Mouse (Mus musculus): ENCODE results near the gene Shisa3. TPM values are rescaled to one million over a fixed set of nuclear protein-coding genes. Genes with fewer than 3 reads are reported as not detected.
A peak's percentile ranks its signal among the peaks of the same experiment; 100 is the strongest.

Gene Shisa3
- total RNA-seq, 1 experiment, result 0.76 TPM

GRCm38 (mm10) chr5:67643537-67644255 is 36.0 kb downstream of the Shisa3 start:
- DNase-seq (ENCODE audit: low read depth, low spot score), result no peak
- no peak overlapping the region for H3K27ac ChIP-seq (ENCODE audit: insufficient read depth, low read depth, low read length, poor library complexity, severe bottlenecking)
- TF ChIP-seq ZC3H11A (IDR thresholded peaks at IDR 0.05; ENCODE audit: borderline replicate concordance, low read depth, low read length), result no peak
- TF ChIP-seq ZNF384 (IDR thresholded peaks at IDR 0.05; ENCODE audit: low read depth, low read length), result no peak
- no peak for TF ChIP-seq MAFK (IDR thresholded peaks at IDR 0.05; ENCODE audit: insufficient read depth, low read depth, low read length)
- TF ChIP-seq HCFC1 (IDR thresholded peaks at IDR 0.05; ENCODE audit: borderline replicate concordance, insufficient read depth, low read length), result no peak
- TF ChIP-seq CHD2 (IDR thresholded peaks at IDR 0.05; ENCODE audit: low read depth, low read length), result no peak
- H3K9me3 ChIP-seq (ENCODE audit: control insufficient read depth, insufficient read depth, low read depth, low read length), result no peaks in the 10 kb centered on the region
- in situ Hi-C loops (cut with MboI; ENCODE audit: low sequenced_read_pairs in 2 of 2, unreplicated experiment in 2 of 2), result no loop called here
- no peak overlapping the region for H3K4me3 ChIP-seq (ENCODE audit: insufficient read depth in 1 of 2, low read depth in 1 of 2, low read length in 2 of 2, poor library complexity in 1 of 2, severe bottlenecking in 1 of 2)
- peaks cover 0 to 2% of the 10 kb centered on the region in 2 experiments; a peak in 1 of 4 replicates for H3K4me1 ChIP-seq (ENCODE audit: control insufficient read depth in 2 of 2, insufficient read depth in 2 of 2, low read length in 2 of 2, poor library complexity in 1 of 2)
- H3K36me3 ChIP-seq (ENCODE audit: control insufficient read depth, insufficient read depth, low read length, poor library complexity, severe bottlenecking), result 0 out of 2 replicates have a peak, but pooled peaks cover 3% of the 10 kb centered on the region
- no peak overlapping the region for H3K9ac ChIP-seq (ENCODE audit: insufficient read depth, low read depth, low read length, poor library complexity, severe bottlenecking)

- Histone ChIP-seq H3K27ac (ENCODE audit: insufficient read depth, low read depth, low read length, poor library complexity, severe bottlenecking) (no peak overlapping the region), H3K4me1 (ENCODE audit: control insufficient read depth in 2 of 2, insufficient read depth in 2 of 2, low read length in 2 of 2, poor library complexity in 1 of 2) (peaks cover 0 to 4% of the 10 kb centered on the region in 2 experiments; a peak in 1 of 4 replicates), H3K9me3 (ENCODE audit: control insufficient read depth, insufficient read depth, low read depth, low read length) (no peaks in the 10 kb centered on the region), H3K9ac (ENCODE audit: insufficient read depth, low read depth, low read length, poor library complexity, severe bottlenecking) (no peak overlapping the region), H3K4me3 (ENCODE audit: insufficient read depth in 1 of 2, low read depth in 1 of 2, low read length in 2 of 2, poor library complexity in 1 of 2, severe bottlenecking in 1 of 2) (no peak overlapping the region), H3K36me3 (ENCODE audit: control insufficient read depth, insufficient read depth, low read length, poor library complexity, severe bottlenecking) (0 out of 2 replicates have a peak, but pooled peaks cover 3% of the 10 kb centered on the region)
- TF ChIP-seq ZC3H11A (IDR thresholded peaks at IDR 0.05; ENCODE audit: borderline replicate concordance, low read depth, low read length) (no peak), CHD2 (IDR thresholded peaks at IDR 0.05; ENCODE audit: low read depth, low read length) (no peak), MAFK (IDR thresholded peaks at IDR 0.05; ENCODE audit: insufficient read depth, low read depth, low read length) (no peak), ZNF384 (IDR thresholded peaks at IDR 0.05; ENCODE audit: low read depth, low read length) (no peak), HCFC1 (IDR thresholded peaks at IDR 0.05; ENCODE audit: borderline replicate concordance, insufficient read depth, low read length) (no peak)
- in situ Hi-C loops (cut with MboI; ENCODE audit: low sequenced_read_pairs in 2 of 2, unreplicated experiment in 2 of 2), result no loop called here
- DNase-seq (ENCODE audit: low read depth, low spot score), result no peak
Observed at GRCm38 (mm10) chr5:67646756-67647529, 39.3 kb downstream of the Shisa3 start.

- Histone ChIP-seq H3K4me1 (ENCODE audit: control insufficient read depth in 2 of 2, insufficient read depth in 2 of 2, low read length in 2 of 2, poor library complexity in 1 of 2) (peaks cover 0 to 4% of the 10 kb centered on the region in 2 experiments; a peak in 1 of 4 replicates), H3K27ac (ENCODE audit: insufficient read depth, low read depth, low read length, poor library complexity, severe bottlenecking) (no peak overlapping the region), H3K9me3 (ENCODE audit: control insufficient read depth, insufficient read depth, low read depth, low read length) (no peaks in the 10 kb centered on the region), H3K9ac (ENCODE audit: insufficient read depth, low read depth, low read length, poor library complexity, severe bottlenecking) (no peak overlapping the region), H3K4me3 (ENCODE audit: insufficient read depth in 1 of 2, low read depth in 1 of 2, low read length in 2 of 2, poor library complexity in 1 of 2, severe bottlenecking in 1 of 2) (no peak overlapping the region), H3K36me3 (ENCODE audit: control insufficient read depth, insufficient read depth, low read length, poor library complexity, severe bottlenecking) (0 out of 2 replicates have a peak, but pooled peaks cover 3% of the 10 kb centered on the region)
- TF ChIP-seq MAFK (IDR thresholded peaks at IDR 0.05; ENCODE audit: insufficient read depth, low read depth, low read length), result no peak
- no peak for TF ChIP-seq CHD2 (IDR thresholded peaks at IDR 0.05; ENCODE audit: low read depth, low read length)
- no peak for TF ChIP-seq ZNF384 (IDR thresholded peaks at IDR 0.05; ENCODE audit: low read depth, low read length)
- TF ChIP-seq HCFC1 (IDR thresholded peaks at IDR 0.05; ENCODE audit: borderline replicate concordance, insufficient read depth, low read length), result no peak
- TF ChIP-seq ZC3H11A (IDR thresholded peaks at IDR 0.05; ENCODE audit: borderline replicate concordance, low read depth, low read length), result no peak
- in situ Hi-C loops (cut with MboI; ENCODE audit: low sequenced_read_pairs in 2 of 2, unreplicated experiment in 2 of 2), result no loop called here
- DNase-seq (ENCODE audit: low read depth, low spot score), result peak; percentile 25
Observed at GRCm38 (mm10) chr5:67647568-67647967, 39.9 kb downstream of the Shisa3 start.

- H3K9me3 ChIP-seq (ENCODE audit: control insufficient read depth, insufficient read depth, low read depth, low read length), result no peaks in the 10 kb centered on the region
- in situ Hi-C loops (cut with MboI; ENCODE audit: low sequenced_read_pairs in 2 of 2, unreplicated experiment in 2 of 2), result no loop called here
- H3K27ac ChIP-seq (ENCODE audit: insufficient read depth, low read depth, low read length, poor library complexity, severe bottlenecking), result no peak overlapping the region
- DNase-seq (ENCODE audit: low read depth, low spot score), result no peak
- no peak overlapping the region for H3K4me3 ChIP-seq (ENCODE audit: insufficient read depth in 1 of 2, low read depth in 1 of 2, low read length in 2 of 2, poor library complexity in 1 of 2, severe bottlenecking in 1 of 2)
- TF ChIP-seq HCFC1 (IDR thresholded peaks at IDR 0.05; ENCODE audit: borderline replicate concordance, insufficient read depth, low read length) (no peak), CHD2 (IDR thresholded peaks at IDR 0.05; ENCODE audit: low read depth, low read length) (no peak), ZNF384 (IDR thresholded peaks at IDR 0.05; ENCODE audit: low read depth, low read length) (no peak), ZC3H11A (IDR thresholded peaks at IDR 0.05; ENCODE audit: borderline replicate concordance, low read depth, low read length) (no peak), MAFK (IDR thresholded peaks at IDR 0.05; ENCODE audit: insufficient read depth, low read depth, low read length) (no peak)
- H3K9ac ChIP-seq (ENCODE audit: insufficient read depth, low read depth, low read length, poor library complexity, severe bottlenecking), result no peak overlapping the region
- peaks cover 0 to 4% of the 10 kb centered on the region in 2 experiments; a peak in 1 of 4 replicates for H3K4me1 ChIP-seq (ENCODE audit: control insufficient read depth in 2 of 2, insufficient read depth in 2 of 2, low read length in 2 of 2, poor library complexity in 1 of 2)
- 0 out of 2 replicates have a peak, but pooled peaks cover 3% of the 10 kb centered on the region for H3K36me3 ChIP-seq (ENCODE audit: control insufficient read depth, insufficient read depth, low read length, poor library complexity, severe bottlenecking)
Observed at GRCm38 (mm10) chr5:67649156-67649555, 41.5 kb downstream of the Shisa3 start.

All from ES-E14 (cell line).